Mouse (Mus musculus): ENCODE measurements around the gene Adam1b.
"Not testable (repeated sequence)": the region's sequence is repeated elsewhere in the genome, so short reads cannot be mapped to it uniquely, and the experiment has no call there.

The Adam1b gene

DNA sequence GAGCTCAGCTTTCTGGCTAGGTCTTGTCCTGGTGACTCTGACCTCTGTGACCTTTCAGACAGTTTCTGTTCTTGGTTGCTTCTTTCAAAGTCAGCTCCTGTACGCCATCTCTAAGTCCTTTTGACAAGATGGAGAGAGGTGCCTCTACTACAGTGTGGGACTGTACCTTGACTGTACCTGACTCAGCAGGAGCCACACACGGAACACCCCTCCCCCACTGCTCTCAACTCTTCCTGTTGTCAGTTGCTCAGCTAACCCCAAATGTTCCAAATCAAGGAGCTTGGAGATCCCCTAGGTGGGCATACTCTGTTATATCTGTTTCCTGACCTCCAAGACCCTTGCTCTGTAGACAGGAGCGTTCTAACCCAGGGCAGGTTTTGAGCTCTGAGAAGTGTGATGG is at the start of gene Adam1b:
TSS of gene Adam1b (minus strand) at position 205 of the 400 bp plus-strand sequence.
- DNase-seq (ENCODE audit: low read depth, low spot score) = no peak

GRCm38 (mm10) chr5:121549196-121549595 is 46.0 kb upstream of the Adam1b start:
- DNase-seq (ENCODE audit: low read depth, low spot score) = no peak

DNA sequence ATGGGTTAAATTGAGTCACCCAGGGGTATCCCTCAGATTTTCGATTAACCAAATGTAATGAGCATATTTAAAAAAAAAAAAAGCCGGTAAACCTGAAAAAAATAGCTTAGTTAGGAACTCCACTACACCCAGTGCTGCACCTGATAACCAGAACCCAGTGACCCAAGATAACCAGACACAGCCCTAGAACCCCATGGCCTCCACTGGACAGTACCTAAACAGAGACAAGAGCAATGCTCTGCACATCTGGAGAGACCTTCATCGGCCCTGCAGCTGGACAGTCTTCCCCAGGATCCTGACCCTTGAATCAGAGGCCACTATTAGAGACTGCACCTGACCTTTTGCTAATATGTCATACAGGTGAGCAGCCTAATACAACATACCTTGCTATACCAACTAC is 43.8 kb upstream of the Adam1b start:
- no peak for DNase-seq (ENCODE audit: low read depth, low spot score)

GRCm38 (mm10) chr5:121546530-121546895 is 43.3 kb upstream of the Adam1b start:
- peak; percentile 46 for DNase-seq (ENCODE audit: low read depth, low spot score)

DNA sequence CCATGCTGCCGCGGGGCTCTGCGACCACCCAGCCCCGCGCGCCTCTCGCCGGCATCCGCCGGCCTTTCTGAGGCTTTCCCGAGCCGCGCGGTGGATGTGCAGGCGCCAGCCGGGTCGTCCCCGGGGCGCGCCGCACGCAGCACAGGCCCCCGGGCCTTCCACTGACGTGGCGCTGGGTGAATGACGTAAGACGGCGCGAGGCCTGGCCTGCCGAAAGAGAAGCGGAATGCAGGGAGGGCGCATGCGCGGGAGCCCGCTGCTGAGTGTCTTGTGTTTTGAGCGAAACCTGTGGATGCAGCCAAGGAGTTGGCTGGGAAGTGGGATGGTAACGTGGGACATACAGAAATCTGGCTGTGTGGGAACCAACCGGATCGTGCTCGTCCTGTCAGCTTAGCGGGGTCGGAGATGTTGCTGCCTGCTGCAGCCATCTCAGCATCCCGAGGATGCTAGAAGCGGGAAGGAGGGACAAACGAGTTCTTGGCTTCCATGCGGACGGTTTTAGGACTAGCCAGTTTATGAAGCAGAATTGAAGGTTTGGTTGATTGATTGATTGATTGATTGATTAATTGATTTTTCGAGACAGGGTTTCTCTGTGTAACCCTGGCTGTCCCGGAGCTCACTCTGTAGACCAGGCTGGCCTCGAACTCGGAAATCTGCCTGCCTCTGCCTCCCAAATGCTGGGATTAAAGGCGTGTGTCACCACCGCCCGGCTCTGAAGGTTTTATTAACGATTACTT is 42.7 kb upstream of the Adam1b start, which contains the start of gene Mapkapk5:
TSS of gene Mapkapk5 (minus strand) at position 113 of the 737 bp plus-strand sequence.
- DNase-seq (ENCODE audit: low read depth, low spot score) = peak; percentile 94

DNA sequence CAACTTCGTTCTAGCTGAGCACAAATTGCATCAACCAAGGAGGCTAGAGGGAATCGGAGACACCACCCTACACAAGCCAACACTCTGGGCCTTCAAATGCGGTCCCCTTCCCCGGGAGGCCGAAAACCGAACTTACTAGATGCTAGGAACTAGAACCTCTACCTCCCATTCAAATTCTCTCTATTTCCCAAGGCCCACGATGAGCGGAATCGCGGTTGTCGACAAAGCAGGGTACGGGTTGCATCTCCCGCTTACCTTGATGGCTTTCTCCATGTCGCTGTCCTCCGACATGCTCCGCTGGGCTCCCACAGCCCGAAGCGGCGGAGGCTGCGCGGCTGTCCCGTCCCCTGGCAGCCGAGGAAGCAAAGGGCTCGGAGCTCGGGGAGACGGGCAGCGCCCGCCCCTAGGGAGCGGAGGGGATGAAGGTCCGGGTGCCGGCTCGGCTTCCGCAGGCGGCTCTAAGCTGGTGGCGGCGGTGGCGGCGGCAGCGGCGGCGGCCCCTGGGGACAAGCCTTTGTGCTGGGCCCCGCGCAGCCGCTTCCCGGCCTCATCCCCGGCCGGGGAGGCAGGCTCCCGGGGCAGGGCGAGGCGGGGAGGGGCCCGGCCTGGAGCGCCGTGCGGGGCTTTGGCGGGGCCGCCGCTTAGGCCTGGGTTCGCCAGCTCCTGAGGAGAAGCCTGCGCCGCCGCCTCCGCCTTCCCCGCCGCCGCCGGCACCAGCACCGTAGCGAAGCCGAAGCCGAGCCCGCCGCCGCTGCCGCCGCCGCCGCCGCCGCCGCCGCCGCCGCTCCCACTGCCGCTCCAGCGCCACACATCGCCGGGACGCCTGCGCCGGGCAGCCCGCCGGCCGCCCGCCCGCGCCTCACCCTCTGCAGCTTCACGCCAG is 41.9 kb upstream of the Adam1b start, which contains the start of the genes Adam1a and Gm42878:
TSS of gene Adam1a (minus strand) at position 573 of the 883 bp plus-strand sequence.
TSS of gene Gm42878 (minus strand) at position 573 of the 883 bp plus-strand sequence.
- DNase-seq (ENCODE audit: low read depth, low spot score) = peak; percentile 48

- DNase-seq (ENCODE audit: low read depth, low spot score) = no peak
These were observed 40.1 kb upstream of the Adam1b start for GRCm38 (mm10) chr5:121543370-121543769.

GRCm38 (mm10) chr5:121541235-121541634 is 38.0 kb upstream of the Adam1b start:
- DNase-seq (ENCODE audit: low read depth, low spot score) = no peak

DNA sequence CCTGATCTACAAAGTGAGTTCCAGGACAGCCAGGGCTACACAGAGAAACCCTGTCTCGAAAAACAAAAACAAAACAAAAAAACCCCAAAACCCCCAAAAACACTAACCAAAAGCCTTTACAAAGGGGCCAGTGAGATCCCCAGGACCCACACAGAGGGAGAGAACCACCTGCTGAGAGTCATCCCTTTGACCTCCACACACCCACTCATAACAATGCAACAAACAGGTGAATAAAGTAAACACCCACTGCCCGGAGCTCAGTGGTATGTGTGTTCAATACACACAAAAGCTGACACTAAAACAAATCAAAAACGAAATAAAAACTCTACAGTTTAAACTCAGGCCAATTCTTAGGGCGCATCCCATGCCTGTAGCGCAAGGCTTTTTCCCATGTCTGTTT is 36.8 kb upstream of the Adam1b start:
- no peak for DNase-seq (ENCODE audit: low read depth, low spot score)

- no peak for DNase-seq (ENCODE audit: low read depth, low spot score)
These were observed 34.4 kb upstream of the Adam1b start for GRCm38 (mm10) chr5:121537588-121537987.

- DNase-seq (ENCODE audit: low read depth, low spot score) = no peak
These were observed 33.8 kb upstream of the Adam1b start for GRCm38 (mm10) chr5:121536921-121537555.

DNA sequence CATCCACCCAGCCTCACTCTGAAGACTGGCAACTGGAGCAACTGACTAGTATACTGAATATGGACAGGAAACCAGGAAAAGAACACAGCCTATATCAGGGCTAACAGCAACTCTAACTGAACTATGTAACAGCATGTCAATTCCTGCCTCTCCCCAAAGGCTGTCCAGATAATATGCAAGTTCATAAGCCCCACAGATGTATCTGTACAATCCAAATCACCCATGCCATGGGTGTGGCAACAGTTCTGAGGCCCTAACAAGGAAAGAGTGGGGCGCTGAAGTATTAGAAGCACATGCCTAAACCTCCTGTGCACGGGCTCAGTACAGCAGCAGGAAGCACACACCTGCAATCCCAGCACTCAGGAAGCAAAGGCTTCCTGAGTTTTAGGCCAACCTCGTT is 31.9 kb upstream of the Adam1b start:
- no peak for DNase-seq (ENCODE audit: low read depth, low spot score)

DNA sequence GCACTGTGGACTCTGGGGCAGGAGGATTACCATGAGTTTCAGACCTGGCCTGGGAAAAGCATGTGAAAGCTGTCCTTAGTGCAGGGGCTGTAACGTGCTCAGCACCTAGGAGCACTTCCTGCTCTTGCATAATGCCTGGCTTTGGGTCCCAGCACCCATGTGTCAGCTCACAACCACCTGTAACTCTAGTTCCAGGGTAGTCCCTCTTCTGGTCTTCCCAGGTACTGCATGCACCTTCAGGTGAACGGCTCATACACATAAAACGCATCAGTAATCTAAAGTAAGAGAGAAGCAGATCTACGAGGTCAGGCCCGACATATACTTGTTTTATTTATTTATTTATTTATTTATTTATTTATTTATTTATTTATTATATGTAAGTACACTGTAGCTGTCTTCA is 31.3 kb upstream of the Adam1b start:
- DNase-seq (ENCODE audit: low read depth, low spot score) = no peak

DNA sequence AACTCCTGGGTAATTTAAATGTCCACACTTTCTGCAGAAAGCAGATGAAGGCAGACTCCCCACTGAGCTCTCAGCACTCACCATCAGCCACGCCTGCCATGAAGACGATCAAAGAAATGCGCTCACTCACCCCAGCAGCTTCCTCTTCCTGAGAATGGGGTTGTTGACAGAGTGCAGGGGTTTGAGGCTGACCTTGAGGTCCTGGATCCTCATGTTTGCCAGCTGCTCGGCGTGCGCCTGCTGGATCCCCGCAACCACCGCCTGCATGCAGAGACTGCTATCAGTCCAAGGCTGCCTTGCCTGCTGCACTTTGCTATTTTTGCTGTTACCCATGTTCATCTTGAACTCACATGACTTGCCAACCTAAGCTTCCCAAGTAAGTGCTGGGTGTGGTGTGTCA is 23.7 kb upstream of the Adam1b start:
- no peak for DNase-seq (ENCODE audit: low read depth, low spot score)

- DNase-seq (ENCODE audit: low read depth, low spot score) = no peak
These were observed 23.3 kb upstream of the Adam1b start for GRCm38 (mm10) chr5:121526526-121526925.

GRCm38 (mm10) chr5:121525774-121526450 is 22.7 kb upstream of the Adam1b start:
- no peak for DNase-seq (ENCODE audit: low read depth, low spot score)

- DNase-seq (ENCODE audit: low read depth, low spot score) = not testable (repeated sequence)
These were observed 16.5 kb upstream of the Adam1b start for GRCm38 (mm10) chr5:121519758-121520157.

- no peak for DNase-seq (ENCODE audit: low read depth, low spot score)
These were observed 15.7 kb upstream of the Adam1b start for GRCm38 (mm10) chr5:121518983-121519382.

GRCm38 (mm10) chr5:121510009-121510408 is 6.8 kb upstream of the Adam1b start:
- no peak for DNase-seq (ENCODE audit: low read depth, low spot score)

GRCm38 (mm10) chr5:121506846-121507245 is 3.6 kb upstream of the Adam1b start:
- DNase-seq (ENCODE audit: low read depth, low spot score) = no peak

GRCm38 (mm10) chr5:121501424-121501996 is 1.7 kb downstream of the Adam1b start:
- DNase-seq (ENCODE audit: low read depth, low spot score) = not testable (repeated sequence)
